Mouse (Mus musculus): Measurements from ENCODE around the gene Tmem109.

The Tmem109 gene

DNA sequence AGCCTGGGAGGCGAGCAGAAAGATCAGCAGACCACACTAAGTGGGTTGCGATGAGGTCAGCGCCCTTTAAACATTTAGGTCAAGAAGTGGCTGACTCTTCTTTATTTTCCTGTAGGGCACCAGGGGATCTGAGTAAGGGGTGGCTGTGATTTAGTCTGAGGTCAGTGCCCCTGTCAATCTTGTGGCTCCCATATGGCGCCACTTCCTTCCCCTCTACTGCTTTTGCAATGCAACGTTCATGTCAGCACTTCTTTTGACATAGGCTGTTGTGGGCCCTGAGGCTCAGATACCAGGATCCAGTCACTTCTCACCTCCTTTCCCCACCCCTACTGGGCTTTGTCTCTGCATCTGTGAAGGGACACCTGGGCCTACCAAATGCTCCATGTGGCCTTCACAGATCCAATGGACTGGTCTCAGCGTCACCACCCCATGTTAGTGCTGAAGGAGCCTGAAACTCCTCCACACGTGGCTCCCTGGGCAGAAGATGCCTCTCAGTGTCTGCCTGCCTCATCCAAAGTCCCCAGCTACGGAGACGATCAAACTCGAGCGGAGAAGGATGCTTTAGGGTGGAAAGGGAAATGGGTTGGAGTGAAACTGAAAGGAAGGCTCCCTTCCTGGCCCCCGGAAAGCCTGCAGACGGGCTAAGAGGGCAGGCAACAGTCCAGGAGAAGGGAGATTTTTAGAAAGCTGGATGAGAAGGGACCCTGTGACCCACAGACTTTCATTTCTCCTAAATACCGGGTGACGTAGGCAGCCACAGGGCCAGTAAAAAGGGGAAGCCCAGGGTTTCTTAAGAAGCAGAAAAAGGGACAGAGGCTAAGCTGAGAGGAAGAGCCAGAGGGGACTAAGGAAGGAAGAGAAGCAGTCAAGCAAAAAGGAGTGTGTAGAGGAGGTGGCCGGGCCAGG, 39.8 kb downstream of the Tmem109 start:
- DNase-seq (ENCODE audit: low read depth) = peak; percentile 60

DNA sequence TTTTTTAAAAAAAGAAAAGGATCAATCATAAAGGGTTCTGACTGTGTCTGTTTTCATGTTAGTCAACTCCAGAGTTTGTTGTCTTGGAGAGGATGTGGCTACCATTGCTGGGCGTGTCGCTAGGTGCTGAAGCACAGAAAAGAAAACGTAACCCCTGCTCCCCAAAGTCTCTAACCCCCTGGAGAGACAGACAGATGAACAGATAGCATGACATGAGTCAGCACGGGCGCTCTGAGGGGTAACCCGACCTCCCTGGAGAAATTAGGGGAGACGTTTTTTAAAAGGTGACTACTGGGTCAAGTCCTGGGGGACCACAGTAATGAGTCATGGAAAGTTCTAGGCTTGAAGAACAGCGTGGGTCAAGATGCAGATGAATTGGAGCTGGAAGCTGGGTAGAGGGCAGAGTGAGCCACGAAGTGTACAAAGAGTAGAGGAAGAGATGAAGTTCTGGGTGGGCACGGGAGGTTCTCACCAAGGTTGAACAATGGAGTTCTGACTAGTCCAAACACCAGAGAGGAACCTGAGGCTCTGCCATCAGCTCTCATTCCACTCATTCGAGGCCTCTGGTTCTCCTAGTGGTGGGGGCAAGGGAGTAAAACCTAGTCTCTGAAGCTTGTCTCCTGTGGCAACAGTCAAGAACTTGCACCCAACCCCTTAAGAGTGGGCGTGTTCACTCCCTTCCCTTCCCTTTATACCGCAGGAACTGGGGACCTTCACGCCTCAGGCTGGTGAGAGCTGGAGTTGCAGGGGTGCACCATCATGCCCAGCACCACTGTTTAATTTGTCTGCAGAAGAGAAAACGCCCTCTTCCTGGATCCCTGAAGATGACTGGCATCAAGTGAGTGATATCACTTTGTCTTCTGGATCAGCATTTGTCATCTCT, 42.5 kb downstream of the Tmem109 start, which contains the start of gene Slc15a3:
Gene Slc15a3, plus strand, starts transcription at position 718 of the 883 bp plus-strand sequence.
- no peak for DNase-seq (ENCODE audit: low read depth)

DNA sequence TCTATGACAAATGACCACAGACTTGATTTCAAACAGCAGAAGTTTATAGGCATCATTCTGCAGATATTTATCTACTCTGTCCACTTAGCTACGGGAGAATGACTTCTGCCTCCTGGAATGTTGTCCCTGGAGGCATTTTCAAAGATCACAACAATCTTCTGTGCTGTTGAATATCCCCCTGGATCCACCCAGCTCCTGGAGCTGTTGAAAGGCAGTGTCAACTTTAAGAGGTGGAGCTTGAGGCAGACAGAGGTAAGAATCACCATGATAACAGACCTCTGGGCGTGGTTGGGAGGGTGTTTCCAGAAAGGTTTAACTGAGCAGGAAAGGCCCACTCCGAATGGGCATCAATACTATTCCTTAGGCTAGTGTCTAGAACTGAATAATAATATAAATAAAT, 46.1 kb downstream of the Tmem109 start:
- DNase-seq (ENCODE audit: low read depth) = no peak

DNA sequence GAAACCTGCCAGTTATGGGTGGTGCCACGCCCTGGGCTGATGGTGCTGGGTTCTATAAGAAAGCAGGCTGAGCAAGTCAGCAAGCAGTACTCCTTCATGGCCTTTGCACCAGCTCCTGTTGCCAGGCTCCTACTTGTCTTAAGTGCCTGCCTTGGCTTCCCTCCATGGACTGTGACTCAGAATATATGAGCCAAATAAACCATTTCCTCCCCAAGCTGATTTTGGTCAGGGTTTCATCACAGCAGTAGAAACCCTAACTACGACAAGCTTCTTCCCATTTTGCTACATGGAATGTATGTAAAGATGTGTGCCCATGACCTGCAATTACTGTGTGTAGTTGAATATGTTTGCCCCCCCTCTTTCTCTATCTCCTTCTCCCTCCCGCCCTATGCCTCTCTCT, 48.2 kb downstream of the Tmem109 start:
- DNase-seq (ENCODE audit: low read depth) = no peak

DNA sequence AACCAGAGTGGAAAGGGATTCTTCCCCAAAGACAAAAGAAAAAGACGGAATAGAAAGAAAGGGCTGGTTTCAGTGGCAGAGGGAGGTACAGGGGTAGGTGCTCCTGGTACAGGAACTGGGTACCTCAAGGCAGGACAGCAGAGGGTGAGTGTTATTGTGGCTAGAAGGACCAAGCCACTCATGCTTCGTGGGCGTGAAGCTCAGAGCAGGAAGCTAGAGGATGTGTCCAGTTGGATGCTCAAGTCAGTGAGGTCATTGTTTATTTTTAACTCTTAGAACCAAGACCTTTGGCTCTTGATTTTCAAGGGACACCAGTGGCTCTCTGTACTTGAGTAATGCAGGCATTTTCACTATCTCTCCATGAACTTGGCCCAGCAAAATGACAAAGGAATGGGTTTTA, 49.8 kb downstream of the Tmem109 start:
- DNase-seq (ENCODE audit: low read depth) = no peak

- DNase-seq (ENCODE audit: low read depth) = peak; percentile 55
Observed at GRCm38 (mm10) chr19:10831424-10831823, 50.4 kb downstream of the Tmem109 start.

DNA sequence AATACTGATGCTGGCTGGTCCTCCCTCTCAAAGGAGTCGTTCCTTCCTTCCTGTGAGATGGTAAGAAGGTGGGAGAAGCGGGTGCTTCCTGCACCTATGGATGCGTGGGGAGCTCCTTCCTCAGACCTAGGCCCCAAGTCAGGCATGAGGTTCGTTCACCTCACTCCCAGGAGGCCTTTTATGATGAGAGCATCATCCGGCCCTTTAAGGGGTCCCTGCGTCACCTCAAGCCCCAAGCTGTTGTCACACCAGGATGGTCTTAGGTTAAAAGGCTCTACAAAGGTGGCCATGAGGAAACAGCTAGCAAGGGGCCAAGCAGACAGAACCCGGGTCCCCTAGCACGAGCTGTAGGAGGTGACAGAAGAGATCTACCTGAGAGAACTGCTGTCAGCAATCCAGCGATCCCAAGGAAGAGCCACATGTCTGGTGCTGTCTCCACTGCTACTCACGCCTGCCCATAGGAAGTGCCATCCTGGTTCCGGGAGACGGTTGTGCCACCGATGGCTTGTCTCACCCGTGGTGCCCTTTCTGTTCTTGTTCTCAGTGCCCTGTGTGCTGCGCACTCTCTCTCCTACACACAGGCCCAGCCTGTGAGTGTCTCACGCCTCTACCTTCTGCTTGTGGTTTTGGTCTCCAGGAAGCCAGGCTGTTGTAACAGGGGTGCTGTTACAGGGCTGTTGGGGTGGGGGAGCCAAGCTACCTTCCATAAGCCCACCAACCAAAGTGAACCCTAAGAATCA, 52.2 kb downstream of the Tmem109 start, which contains the start of gene Cd6:
Gene Cd6, minus strand, starts transcription at position 623 of the 740 bp plus-strand sequence.
- no peak for DNase-seq (ENCODE audit: low read depth)

DNA sequence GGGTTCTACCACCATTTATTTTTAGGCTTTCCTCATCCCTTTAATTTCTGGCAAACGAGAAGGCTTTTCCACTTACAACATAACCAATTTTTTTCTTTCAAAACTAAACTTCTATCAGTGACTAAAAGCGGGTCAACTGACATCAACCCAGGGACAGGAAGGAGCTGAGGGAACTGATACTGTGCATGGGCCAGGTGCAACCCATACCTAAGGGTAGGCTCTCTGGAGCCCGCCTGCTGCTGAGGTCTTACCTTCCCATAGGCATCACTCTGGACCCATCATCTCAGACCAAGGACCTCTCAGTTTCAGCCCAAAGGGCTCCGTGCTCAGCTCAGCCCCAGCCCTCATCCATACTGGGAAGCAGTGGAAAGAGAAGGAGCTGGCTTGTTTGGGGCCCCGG, 53.5 kb downstream of the Tmem109 start:
- no peak for DNase-seq (ENCODE audit: low read depth)

DNA sequence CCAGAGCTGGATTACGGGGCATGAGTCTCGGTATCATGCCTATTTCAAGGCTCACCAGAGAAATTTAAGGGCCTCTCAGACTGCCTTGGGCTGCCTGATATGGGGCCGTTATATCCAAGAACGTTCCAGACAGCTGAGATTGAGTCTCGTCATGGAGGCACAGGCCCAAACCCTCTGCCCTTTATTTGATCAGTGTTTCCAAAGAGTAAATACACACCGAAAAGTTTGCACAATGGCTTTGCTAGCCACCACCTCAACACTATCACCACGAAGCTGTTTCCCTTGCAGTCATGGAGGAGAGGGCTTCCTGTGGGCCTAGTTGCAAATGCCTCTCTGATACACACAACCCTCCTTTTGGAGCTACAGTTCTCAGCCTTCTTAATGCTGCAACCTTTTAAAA, 57.7 kb downstream of the Tmem109 start:
- DNase-seq (ENCODE audit: low read depth) = no peak

GRCm38 (mm10) chr19:10822534-10822933, 59.3 kb downstream of the Tmem109 start:
- no peak for DNase-seq (ENCODE audit: low read depth)

- no peak for DNase-seq (ENCODE audit: low read depth)
Observed at GRCm38 (mm10) chr19:10821319-10821718, 60.5 kb downstream of the Tmem109 start.

Measured in c-Kit-positive CD71-negative TER-119-negative erythroid progenitor cells, embryonic 14.5 days (primary cell).